Mouse (Mus musculus): ENCODE data around the gene Galnt17. TPM values are rescaled to one million over a fixed set of nuclear protein-coding genes. Genes with fewer than 3 reads are reported as not detected.

Gene Galnt17
- total and polyA plus RNA-seq, 2 experiments: 0.01 to 0.09 TPM

GRCm38 (mm10) chr5:130825797-130826196 is 482.5 kb downstream of the Galnt17 start:
- 74% methylated on average over 2 of the region's 2 CpGs for WGBS
- no peak overlapping the region for H3K27ac ChIP-seq (replicated peaks; ENCODE audit: insufficient read depth, low read depth, low read length)
- no peak for DNase-seq (ENCODE audit: extremely low read depth, low read depth, low spot score)
- H3K79me2 ChIP-seq (ENCODE audit: control insufficient read depth, insufficient read depth, low read length): no peaks in the 10 kb centered on the region
- TF ChIP-seq CTCF (IDR thresholded peaks at IDR 0.05; ENCODE audit: low read depth, low read length) (no peak), POLR2A (IDR thresholded peaks at IDR 0.05; ENCODE audit: extremely low read depth, insufficient read depth, low read length) (no peak)
- H3K36me3 ChIP-seq (ENCODE audit: control insufficient read depth, insufficient read depth, low read length): no peaks in the 10 kb centered on the region
- H3K27me3 ChIP-seq (ENCODE audit: control insufficient read depth, insufficient read depth, low read length): no peaks in the 10 kb centered on the region
- no peaks in the 10 kb centered on the region for H3K4me1 ChIP-seq (ENCODE audit: control insufficient read depth, insufficient read depth, low read length)
- H3K4me3 ChIP-seq (ENCODE audit: insufficient read depth, low read depth, low read length): no peak overlapping the region
- no peak overlapping the region for H3K9ac ChIP-seq (ENCODE audit: low read depth, low read length)

Data from liver, adult 2 months (tissue).